In genomic region chr4:149782975-149783374, GRCm38 (mm10) we compare ENCODE assay signal across 12 mouse cellular contexts. TPM values are rescaled to one million over a fixed set of nuclear protein-coding genes. Genes with fewer than 3 reads are reported as not detected.
DNase-seq lines count a peak whose midpoint lies in the region; ATAC-seq and TF ChIP-seq lines count a peak whose summit lies in the region.
"Had no signal": no experiment of that assay in that cellular context is flagged by ENCODE, and none has a peak within 500 bp of the region (broad histone marks: within the 10 kb centered on the region; RNA-seq: fewer than 3 reads in every experiment).

No protein-coding gene starts in this region.

- DNase-seq in forebrain, postnatal 0 days: peak; percentile 29
- no peak for DNase-seq in forebrain, embryonic 11.5 days (ENCODE audit: low spot score)
- no peak for DNase-seq in kidney, postnatal 0 days (ENCODE audit: low spot score)
- DNase-seq: cerebellum, postnatal 25 days; thymus, adult 18-20 months had no signal

- no peak overlapping the region for H3K4me3 ChIP-seq in forebrain, postnatal 0 days (ENCODE audit: low read depth, low read length)
- no peak overlapping the region for H3K4me3 ChIP-seq in forebrain, embryonic 11.5 days (ENCODE audit: low read depth, low read length)
- no peak overlapping the region for H3K4me3 ChIP-seq in midbrain, embryonic 16.5 days (ENCODE audit: low read depth, low read length)
- H3K4me3 ChIP-seq in midbrain, embryonic 13.5 days (replicated peaks): no peak overlapping the region
- no peak overlapping the region for H3K4me3 ChIP-seq in kidney, postnatal 0 days (replicated peaks; ENCODE audit: low read depth, low read length)
- no peak overlapping the region for H3K4me3 ChIP-seq in stomach, embryonic 16.5 days (replicated peaks; ENCODE audit: low read length)
- H3K4me3 ChIP-seq in heart, embryonic 12.5 days: no peak overlapping the region
- H3K4me3 ChIP-seq: hindbrain, embryonic 10.5 days; liver, embryonic 12.5 days had no signal

- H3K36me3 ChIP-seq in forebrain, postnatal 0 days (ENCODE audit: insufficient read depth): no peaks in the 10 kb centered on the region
- no peaks in the 10 kb centered on the region for H3K36me3 ChIP-seq in forebrain, embryonic 11.5 days (ENCODE audit: control insufficient read depth, insufficient read depth, low read length)
- H3K36me3 ChIP-seq in midbrain, embryonic 16.5 days (ENCODE audit: control insufficient read depth, insufficient read depth, low read length): no peaks in the 10 kb centered on the region
- no peaks in the 10 kb centered on the region for H3K36me3 ChIP-seq in midbrain, embryonic 13.5 days
- no peaks in the 10 kb centered on the region for H3K36me3 ChIP-seq in kidney, postnatal 0 days (ENCODE audit: insufficient read depth, low read length)
- H3K36me3 ChIP-seq in stomach, embryonic 16.5 days (ENCODE audit: control insufficient read depth, insufficient read depth, low read length): no peaks in the 10 kb centered on the region
- no peaks in the 10 kb centered on the region for H3K36me3 ChIP-seq in heart, embryonic 12.5 days
- H3K36me3 ChIP-seq: hindbrain, embryonic 10.5 days; liver, embryonic 12.5 days had no signal

- H3K9me3 ChIP-seq in forebrain, postnatal 0 days (ENCODE audit: low read length): 0 out of 2 replicates have a peak, but pooled peaks cover 3% of the 10 kb centered on the region
- no peaks in the 10 kb centered on the region for H3K9me3 ChIP-seq in forebrain, embryonic 11.5 days (ENCODE audit: control insufficient read depth, low read length)
- H3K9me3 ChIP-seq in midbrain, embryonic 16.5 days (replicated peaks; ENCODE audit: control insufficient read depth, low read length, poor library complexity, severe bottlenecking): no peaks in the 10 kb centered on the region
- no peaks in the 10 kb centered on the region for H3K9me3 ChIP-seq in midbrain, embryonic 13.5 days
- H3K9me3 ChIP-seq in kidney, postnatal 0 days (replicated peaks; ENCODE audit: low read length): no peaks in the 10 kb centered on the region
- no peaks in the 10 kb centered on the region for H3K9me3 ChIP-seq in stomach, embryonic 16.5 days (replicated peaks; ENCODE audit: control insufficient read depth, low read length)
- peaks cover 4% of the 10 kb centered on the region; the same call in 1 of the 2 replicates for H3K9me3 ChIP-seq in heart, embryonic 12.5 days (replicated peaks)
- H3K9me3 ChIP-seq: liver, embryonic 12.5 days had no signal

- H3K27ac ChIP-seq in forebrain, postnatal 0 days (ENCODE audit: low read depth, low read length): 0 out of 2 replicates have a peak overlapping the region, but pooled peaks have one; percentile 45
- no peak overlapping the region for H3K27ac ChIP-seq in forebrain, embryonic 11.5 days (ENCODE audit: low read depth, low read length)
- peak overlapping the region; percentile 5; the same call in 1 of the 2 replicates for H3K27ac ChIP-seq in midbrain, embryonic 16.5 days (ENCODE audit: low read length)
- no peak overlapping the region for H3K27ac ChIP-seq in midbrain, embryonic 13.5 days
- H3K27ac ChIP-seq in kidney, postnatal 0 days: peak overlapping the region; percentile 82
- H3K27ac ChIP-seq in stomach, embryonic 16.5 days (ENCODE audit: low read length): peak overlapping the region; percentile 77
- H3K27ac ChIP-seq in heart, embryonic 12.5 days (ENCODE audit: poor library complexity, severe bottlenecking): no peak overlapping the region
- H3K27ac ChIP-seq: hindbrain, embryonic 10.5 days; liver, embryonic 12.5 days had no signal

- no peak for TF ChIP-seq CTCF in forebrain, postnatal 0 days (IDR thresholded peaks at IDR 0.05; ENCODE audit: low read depth)
- TF ChIP-seq CTCF in kidney, postnatal 0 days (IDR thresholded peaks at IDR 0.05; ENCODE audit: low read depth): no peak

- WGBS in forebrain, postnatal 0 days: 51% methylated on average over 8 of the region's 8 CpGs
- 76% methylated on average over 8 of the region's 8 CpGs for WGBS in forebrain, embryonic 11.5 days
- WGBS in midbrain, embryonic 16.5 days: 68% methylated on average over 8 of the region's 8 CpGs
- WGBS in midbrain, embryonic 13.5 days: 72% methylated on average over 8 of the region's 8 CpGs
- WGBS in kidney, postnatal 0 days: 46% methylated on average over 8 of the region's 8 CpGs
- 60% methylated on average over 8 of the region's 8 CpGs for WGBS in stomach, embryonic 16.5 days
- 77% methylated on average over 8 of the region's 8 CpGs for WGBS in heart, embryonic 12.5 days

- no peaks in the 10 kb centered on the region for H3K27me3 ChIP-seq in forebrain, postnatal 0 days (ENCODE audit: insufficient read depth, low read length)
- no peaks in the 10 kb centered on the region for H3K27me3 ChIP-seq in forebrain, embryonic 11.5 days (ENCODE audit: control insufficient read depth, insufficient read depth, low read length)
- H3K27me3 ChIP-seq in midbrain, embryonic 16.5 days (ENCODE audit: control insufficient read depth, insufficient read depth, low read depth, low read length): no peaks in the 10 kb centered on the region
- no peaks in the 10 kb centered on the region for H3K27me3 ChIP-seq in midbrain, embryonic 13.5 days
- no peaks in the 10 kb centered on the region for H3K27me3 ChIP-seq in kidney, postnatal 0 days (ENCODE audit: insufficient read depth, low read length)
- H3K27me3 ChIP-seq in stomach, embryonic 16.5 days (ENCODE audit: control insufficient read depth, insufficient read depth, low read length): no peaks in the 10 kb centered on the region
- no peaks in the 10 kb centered on the region for H3K27me3 ChIP-seq in heart, embryonic 12.5 days (replicated peaks)
- H3K27me3 ChIP-seq: liver, embryonic 12.5 days had no signal

- no peaks in the 10 kb centered on the region for H3K4me1 ChIP-seq in forebrain, postnatal 0 days (ENCODE audit: insufficient read depth)
- no peaks in the 10 kb centered on the region for H3K4me1 ChIP-seq in forebrain, embryonic 11.5 days (replicated peaks; ENCODE audit: control insufficient read depth, insufficient read depth, low read length)
- H3K4me1 ChIP-seq in midbrain, embryonic 16.5 days (ENCODE audit: control insufficient read depth, insufficient read depth, low read length): no peaks in the 10 kb centered on the region
- H3K4me1 ChIP-seq in midbrain, embryonic 13.5 days (replicated peaks): no peaks in the 10 kb centered on the region
- H3K4me1 ChIP-seq in kidney, postnatal 0 days (replicated peaks; ENCODE audit: insufficient read depth, low read length): no peaks in the 10 kb centered on the region
- peaks cover 13% of the 10 kb centered on the region; the same call in 1 of the 2 replicates for H3K4me1 ChIP-seq in stomach, embryonic 16.5 days (ENCODE audit: control insufficient read depth, insufficient read depth, low read length)
- no peaks in the 10 kb centered on the region for H3K4me1 ChIP-seq in heart, embryonic 12.5 days (replicated peaks)

- peak; percentile 64 for ATAC-seq in forebrain, postnatal 0 days
- no peak for ATAC-seq in forebrain, embryonic 11.5 days (replicated peaks; ENCODE audit: low FRiP score)
- ATAC-seq in midbrain, embryonic 16.5 days: no peak
- ATAC-seq in midbrain, embryonic 13.5 days: no peak
- peak; percentile 54; the same call in 1 of the 2 replicates for ATAC-seq in kidney, postnatal 0 days (replicated peaks; ENCODE audit: low FRiP score, low read depth)
- no peak for ATAC-seq in stomach, embryonic 16.5 days (ENCODE audit: insufficient read depth, low FRiP score)
- ATAC-seq in heart, embryonic 12.5 days (ENCODE audit: insufficient number of reproducible peaks, low FRiP score): no peak
- ATAC-seq in cerebellum, adult (ENCODE audit: insufficient number of reproducible peaks, low FRiP score, low TSS enrichment): no peak
- ATAC-seq: liver, embryonic 12.5 days had no signal

- no peak overlapping the region for H3K4me2 ChIP-seq in forebrain, postnatal 0 days (ENCODE audit: low read depth)
- no peak overlapping the region for H3K4me2 ChIP-seq in forebrain, embryonic 11.5 days (ENCODE audit: low read depth, low read length, severe bottlenecking)
- H3K4me2 ChIP-seq in midbrain, embryonic 16.5 days (ENCODE audit: low read length): no peak overlapping the region
- H3K4me2 ChIP-seq in midbrain, embryonic 13.5 days (replicated peaks): no peak overlapping the region
- H3K4me2 ChIP-seq in kidney, postnatal 0 days (ENCODE audit: low read length): no peak overlapping the region
- H3K4me2 ChIP-seq in stomach, embryonic 16.5 days (ENCODE audit: low read depth, low read length): no peak overlapping the region
- no peak overlapping the region for H3K4me2 ChIP-seq in heart, embryonic 12.5 days
- H3K4me2 ChIP-seq: liver, embryonic 12.5 days had no signal

- H3K9ac ChIP-seq in forebrain, postnatal 0 days: no peak overlapping the region
- no peak overlapping the region for H3K9ac ChIP-seq in forebrain, embryonic 11.5 days (ENCODE audit: low read length)
- H3K9ac ChIP-seq in midbrain, embryonic 16.5 days (ENCODE audit: low read depth, low read length): no peak overlapping the region
- H3K9ac ChIP-seq in midbrain, embryonic 13.5 days (replicated peaks): no peak overlapping the region
- no peak overlapping the region for H3K9ac ChIP-seq in kidney, postnatal 0 days (ENCODE audit: low read depth, low read length)
- no peak overlapping the region for H3K9ac ChIP-seq in stomach, embryonic 16.5 days (ENCODE audit: low read length)
- H3K9ac ChIP-seq in heart, embryonic 12.5 days: no peak overlapping the region
- H3K9ac ChIP-seq: liver, embryonic 12.5 days had no signal

RNA-seq across cellular contexts. Expression of gene Slc25a33, which starts 8.9 kb away (rescaled TPM):
- 12.5 and 18.6 TPM in 2 replicates for total RNA-seq in forebrain, postnatal 0 days (2014; rRNA removed)
- polyA plus RNA-seq in forebrain, postnatal 0 days (2015; fragmentation: Nextera tagmentation; extraction: Ambion mirVana): 26.5 and 29.7 TPM in 2 replicates
- polyA plus RNA-seq in forebrain, embryonic 11.5 days (2014; fragmentation: Nextera tagmentation; extraction: Ambion mirVana): 12.0 and 12.2 TPM in 2 replicates
- 28.8 and 29.1 TPM in 2 replicates for polyA plus RNA-seq in midbrain, embryonic 16.5 days (2015; fragmentation: Nextera tagmentation; extraction: Ambion mirVana)
- 20.2 and 21.9 TPM in 2 replicates for polyA plus RNA-seq in midbrain, embryonic 13.5 days (2015; fragmentation: Nextera tagmentation; extraction: Ambion mirVana)
- 15.1 and 15.2 TPM in 2 replicates for polyA plus RNA-seq in kidney, postnatal 0 days (2015; fragmentation: Nextera tagmentation; extraction: Ambion mirVana)
- 7.8 and 8.1 TPM in 2 replicates for polyA plus RNA-seq in stomach, embryonic 16.5 days (2015; fragmentation: Nextera tagmentation; extraction: Ambion mirVana)
- 7.3 and 7.5 TPM in 2 replicates for polyA plus RNA-seq in heart, embryonic 12.5 days (2016; fragmentation: Nextera tagmentation; extraction: Ambion mirVana)

RNA-seq across cellular contexts. Expression of gene Tmem201, which starts 45.1 kb away (rescaled TPM):
- total RNA-seq in forebrain, postnatal 0 days (2014; rRNA removed): 38.6 and 50.7 TPM in 2 replicates
- polyA plus RNA-seq in forebrain, postnatal 0 days (2015; fragmentation: Nextera tagmentation; extraction: Ambion mirVana): 31.9 and 39.6 TPM in 2 replicates
- 25.1 and 26.3 TPM in 2 replicates for polyA plus RNA-seq in forebrain, embryonic 11.5 days (2014; fragmentation: Nextera tagmentation; extraction: Ambion mirVana)
- 46.3 and 47.8 TPM in 2 replicates for polyA plus RNA-seq in midbrain, embryonic 16.5 days (2015; fragmentation: Nextera tagmentation; extraction: Ambion mirVana)
- 37.7 and 40.6 TPM in 2 replicates for polyA plus RNA-seq in midbrain, embryonic 13.5 days (2015; fragmentation: Nextera tagmentation; extraction: Ambion mirVana)
- polyA plus RNA-seq in kidney, postnatal 0 days (2015; fragmentation: Nextera tagmentation; extraction: Ambion mirVana): 22.3 and 23.5 TPM in 2 replicates
- polyA plus RNA-seq in stomach, embryonic 16.5 days (2015; fragmentation: Nextera tagmentation; extraction: Ambion mirVana): 19.7 and 20.1 TPM in 2 replicates
- polyA plus RNA-seq in heart, embryonic 12.5 days (2016; fragmentation: Nextera tagmentation; extraction: Ambion mirVana): 51.1 and 52.8 TPM in 2 replicates

Comparison
In these comparisons a context has a peak if more than half of its experiments do, and no peak if none do; other contexts are left out.
1. ATAC-seq: peak in forebrain, postnatal 0 days (single experiment) and kidney, postnatal 0 days (single experiment); none in forebrain, embryonic 11.5 days (single experiment), midbrain, embryonic 16.5 days (single experiment), midbrain, embryonic 13.5 days (single experiment), stomach, embryonic 16.5 days (single experiment), heart, embryonic 12.5 days (single experiment) and cerebellum, adult (single experiment).
2. H3K27ac ChIP-seq: peak in forebrain, postnatal 0 days (single experiment), midbrain, embryonic 16.5 days (single experiment), kidney, postnatal 0 days (single experiment) and stomach, embryonic 16.5 days (single experiment); none in forebrain, embryonic 11.5 days (single experiment), midbrain, embryonic 13.5 days (single experiment) and heart, embryonic 12.5 days (single experiment).